Mouse (Mus musculus): ENCODE results near the gene Kcnd1.
"Not testable (repeated sequence)": the region's sequence is repeated elsewhere in the genome, so short reads cannot be mapped to it uniquely, and the experiment has no call there.

Gene Kcnd1

GRCm38 (mm10) chrX:7821865-7822779 lies at the start of gene Kcnd1:
Kcnd1 (plus strand) TSS chrX:7822289.
- DNase-seq, result peak; percentile 41

GRCm38 (mm10) chrX:7772766-7773165 lies 49.3 kb upstream of the Kcnd1 start:
- no peak for DNase-seq

GRCm38 (mm10) chrX:7775501-7776205 lies 46.4 kb upstream of the Kcnd1 start:
- no peak for DNase-seq

- peak; percentile 35 for DNase-seq
Measured at GRCm38 (mm10) chrX:7776329-7777082, 45.6 kb upstream of the Kcnd1 start.

DNA sequence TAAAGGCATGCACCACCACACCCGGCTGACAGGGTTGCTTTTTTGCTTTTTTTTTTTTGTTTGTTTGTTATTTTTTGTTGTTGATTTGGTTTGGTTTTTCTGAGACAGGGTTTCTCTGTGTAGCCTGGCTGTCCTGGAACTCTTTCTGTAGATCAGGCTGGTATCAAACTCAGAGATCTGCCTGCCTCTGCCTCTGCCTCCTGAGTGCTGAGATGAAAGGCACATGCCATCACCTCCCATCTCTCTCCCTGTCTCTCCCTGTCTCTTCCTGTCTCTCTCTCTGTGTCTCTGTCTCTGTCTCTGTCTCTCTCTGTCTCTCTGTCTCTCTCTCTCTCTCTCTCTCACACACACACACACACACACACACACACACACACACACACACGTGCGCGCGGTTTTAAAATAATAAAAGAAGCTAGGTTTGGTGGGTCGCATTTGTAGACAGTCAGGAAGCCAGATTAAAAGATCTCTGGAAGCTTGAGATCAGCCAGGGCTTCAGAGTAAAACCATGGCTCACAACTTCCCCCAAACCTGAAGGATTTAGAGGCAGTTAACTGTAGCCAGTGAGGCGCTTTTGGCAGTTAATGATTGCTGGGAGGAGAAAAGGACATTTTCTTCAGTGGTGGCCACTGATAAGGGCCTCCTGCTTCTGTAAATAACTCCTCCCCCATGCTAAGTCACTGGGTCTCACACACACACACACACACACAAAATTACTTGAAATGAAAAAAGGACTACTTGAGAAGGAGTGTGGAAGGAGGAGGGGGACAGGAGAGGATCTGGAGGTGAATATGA lies 43.4 kb upstream of the Kcnd1 start:
- no peak for DNase-seq

DNA sequence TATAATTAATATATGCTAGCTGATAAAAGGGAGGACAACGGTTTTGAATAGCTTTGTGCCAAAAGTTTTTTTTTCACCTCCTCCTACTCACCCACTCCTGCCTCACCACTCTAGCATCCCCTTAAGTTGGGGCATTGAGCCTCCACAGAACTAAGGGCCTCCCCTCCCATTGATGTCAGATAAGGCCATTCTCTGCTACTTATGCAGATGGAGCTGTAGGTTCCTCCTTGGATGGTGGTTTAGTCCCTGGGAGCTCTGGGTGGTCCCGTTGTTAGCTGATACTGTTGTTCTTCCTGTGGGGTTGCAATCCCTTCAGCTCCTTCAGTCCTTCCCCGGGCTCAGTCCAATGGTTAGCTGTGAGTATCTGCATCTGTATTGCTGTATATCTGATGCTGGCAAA lies 42.8 kb upstream of the Kcnd1 start:
- no peak for DNase-seq

GRCm38 (mm10) chrX:7782603-7783092 lies 39.4 kb upstream of the Kcnd1 start:
- DNase-seq, result no peak

GRCm38 (mm10) chrX:7789542-7790136 lies 32.5 kb upstream of the Kcnd1 start, which contains the start of gene Gripap1:
Gripap1 (plus strand) TSS chrX:7789765.
- DNase-seq, result peak; percentile 62

DNA sequence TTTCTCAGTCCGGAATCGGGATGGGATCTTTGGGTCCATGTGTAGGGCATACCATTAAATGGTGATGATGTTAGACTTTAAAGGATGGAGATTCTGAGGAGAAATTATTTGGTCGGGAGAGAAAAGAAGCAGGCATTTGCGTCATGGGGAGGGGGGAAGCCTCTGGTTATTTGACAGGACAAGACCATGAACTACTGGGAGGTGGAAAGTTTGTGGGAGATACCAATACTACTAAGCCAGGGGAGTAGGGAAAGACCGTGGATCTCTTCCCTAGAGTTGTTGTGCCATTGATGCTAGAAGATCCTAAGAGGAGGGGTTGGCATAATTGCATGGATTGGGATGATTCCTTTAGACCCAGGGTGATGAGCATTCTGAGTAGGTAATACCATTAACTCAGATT lies 31.8 kb upstream of the Kcnd1 start:
- DNase-seq, result no peak

DNA sequence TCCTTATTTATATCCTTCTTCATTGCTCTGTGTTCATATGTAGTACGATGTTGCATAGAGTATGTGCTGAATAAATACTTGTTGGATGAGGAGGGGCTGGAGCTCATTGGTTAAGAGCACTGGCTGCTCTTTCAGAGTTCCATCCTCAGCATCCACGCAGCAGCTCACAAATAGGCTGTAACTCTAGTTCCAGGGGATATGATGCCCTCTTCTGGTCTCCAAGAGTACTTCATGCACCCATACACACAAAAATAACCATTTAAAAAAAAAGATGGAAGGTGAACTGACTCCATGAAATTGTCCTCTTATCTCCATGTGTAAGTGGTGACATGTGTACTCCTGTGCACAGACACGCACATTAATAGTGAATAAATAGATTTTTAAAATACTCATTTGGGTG lies 28.7 kb upstream of the Kcnd1 start:
- no peak for DNase-seq

DNA sequence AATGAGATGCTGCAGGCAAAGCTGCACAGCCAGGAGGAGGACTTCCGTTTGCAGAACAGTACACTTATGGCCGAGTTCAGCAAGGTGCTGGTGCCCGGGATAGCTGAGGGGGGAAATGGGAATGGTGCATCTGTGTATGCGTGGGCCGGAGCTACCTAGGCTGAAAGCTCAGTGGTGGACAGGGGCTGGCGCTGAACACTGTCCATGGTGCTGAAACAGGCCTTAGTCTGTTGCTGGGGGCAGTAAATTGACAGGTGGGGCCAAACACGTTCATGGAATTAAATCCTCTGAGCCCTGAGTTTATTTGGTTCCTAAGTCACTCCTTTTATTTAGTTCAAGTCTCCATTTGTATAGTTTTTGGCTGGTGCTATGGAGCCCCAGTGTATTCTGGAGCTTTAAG lies 27.1 kb upstream of the Kcnd1 start:
- DNase-seq, result no peak

GRCm38 (mm10) chrX:7797327-7797726 lies 24.8 kb upstream of the Kcnd1 start:
- no peak for DNase-seq

DNA sequence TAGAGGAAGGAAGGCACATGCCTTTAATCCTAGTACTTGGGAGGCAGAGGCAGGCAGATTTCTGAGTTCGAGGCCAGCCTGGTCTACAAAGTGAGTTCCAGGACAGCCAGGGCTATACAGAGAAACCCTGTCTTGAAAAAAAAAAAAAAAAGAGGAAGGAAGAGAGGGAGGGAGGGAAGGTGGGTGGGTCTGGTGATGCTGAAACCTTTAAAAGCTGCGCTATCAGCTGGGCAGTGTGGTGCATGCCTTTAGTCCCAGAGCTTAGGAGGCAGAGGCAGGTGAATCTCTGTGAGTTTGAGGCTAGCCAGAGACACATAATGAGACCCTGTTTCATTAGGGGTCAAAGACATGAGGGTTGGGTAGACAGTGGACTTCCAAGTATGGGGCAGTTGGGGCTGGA lies 19.9 kb upstream of the Kcnd1 start:
- not testable (repeated sequence) for DNase-seq

- DNase-seq, result not testable (repeated sequence)
Measured at GRCm38 (mm10) chrX:7815016-7815415, 7.1 kb upstream of the Kcnd1 start.

- DNase-seq, result no peak
Measured at GRCm38 (mm10) chrX:7837146-7837545, 15.1 kb downstream of the Kcnd1 start.

DNA sequence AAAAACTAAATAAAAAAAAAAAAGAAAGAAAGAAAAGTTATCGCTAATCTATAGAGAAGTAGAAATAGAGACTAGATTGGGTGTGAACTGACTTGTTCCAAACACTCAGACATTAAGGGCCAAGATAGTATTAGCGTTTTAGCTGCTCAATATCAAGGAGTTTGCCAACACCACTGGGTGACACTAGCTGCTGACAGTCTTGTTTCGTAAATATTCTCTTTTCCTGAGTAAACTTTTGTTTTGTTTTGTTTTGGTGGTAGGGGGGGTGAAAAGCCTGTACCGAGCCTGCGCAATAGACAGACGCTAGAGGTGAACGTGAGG lies 18.7 kb downstream of the Kcnd1 start:
- no peak for DNase-seq

DNA sequence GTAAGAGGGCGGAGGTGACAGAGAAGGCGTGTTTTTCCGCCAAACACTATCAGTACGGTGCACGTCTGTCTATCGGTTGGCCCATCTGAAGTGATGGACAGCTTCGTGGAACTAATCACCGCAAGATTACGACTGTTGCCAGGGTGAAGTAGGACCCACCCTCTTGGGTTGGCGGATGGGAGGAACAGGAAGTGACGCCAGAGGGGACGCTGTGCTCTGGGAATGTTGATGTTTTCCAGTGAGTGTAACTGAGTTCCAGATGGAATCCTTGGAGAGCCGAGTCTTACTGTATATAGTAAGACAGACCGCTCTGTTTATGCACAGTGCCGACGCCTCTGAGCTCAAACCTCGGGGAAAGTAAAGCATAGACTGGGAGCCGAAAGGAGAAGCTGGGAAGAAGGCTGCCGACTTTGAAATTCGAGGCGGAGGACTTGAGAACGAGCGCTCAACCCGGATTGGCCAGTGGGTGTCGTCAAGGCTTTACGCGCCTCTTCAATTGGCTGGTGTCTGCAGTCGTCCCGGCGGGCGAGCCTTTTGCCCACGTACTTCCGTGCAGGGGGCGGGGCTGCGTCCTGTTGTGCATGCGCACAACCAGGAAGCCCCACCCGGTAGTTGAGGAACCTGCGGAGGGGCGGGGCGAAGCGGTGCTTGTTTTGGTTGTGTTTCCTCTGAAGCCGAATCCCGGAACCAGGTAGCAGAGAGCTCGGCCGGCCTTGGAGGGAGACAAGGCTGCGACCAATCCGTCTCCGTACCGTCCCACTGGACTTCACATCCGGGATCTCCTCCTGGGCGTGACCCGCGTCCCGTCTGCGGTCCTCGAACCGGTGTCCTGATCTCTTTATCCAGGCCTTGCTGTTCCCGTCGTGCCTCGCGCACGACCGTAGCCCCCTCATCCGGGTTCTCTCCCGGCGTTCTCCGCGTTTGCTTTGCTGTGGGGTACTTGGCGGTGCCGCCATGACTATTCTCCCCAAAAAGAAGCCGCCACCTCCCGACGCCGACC lies 19.4 kb downstream of the Kcnd1 start, which contains the start of gene Otud5:
TSS of gene Otud5 (plus strand) at position 202 of the 1,000 bp plus-strand sequence.
- DNase-seq, result peak; percentile 92

GRCm38 (mm10) chrX:7842318-7842717 lies 20.2 kb downstream of the Kcnd1 start:
- no peak for DNase-seq

DNA sequence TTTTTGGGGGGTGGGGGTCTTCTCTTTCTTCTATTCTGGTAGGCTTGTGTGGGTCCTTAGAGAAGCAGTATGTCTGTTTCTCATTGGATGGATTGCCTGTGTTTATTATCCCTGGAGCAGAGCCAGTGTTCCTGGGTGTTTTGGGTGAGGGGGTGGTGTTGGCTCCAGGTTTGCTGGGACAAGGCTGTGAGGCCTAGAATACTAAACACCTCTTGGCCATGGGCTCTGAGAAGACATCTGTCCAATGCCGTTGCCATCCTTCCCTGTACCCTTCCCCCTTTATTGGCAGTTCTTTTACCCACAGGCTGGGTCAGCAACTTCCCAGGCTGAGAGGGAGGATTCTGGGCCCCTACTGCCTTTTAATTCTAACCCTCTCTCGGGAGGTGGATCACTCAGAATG lies 25.8 kb downstream of the Kcnd1 start:
- DNase-seq, result no peak

- peak; percentile 33 for DNase-seq
Measured at GRCm38 (mm10) chrX:7854578-7854977, 32.5 kb downstream of the Kcnd1 start.

Data from right cerebral cortex, postnatal 25 days (tissue).